Mouse (Mus musculus) fibroblast of lung, adult 2 months (primary cell): ENCODE data around the gene Srm.

Source experiments
- DNase-seq: peaks from one replicate; pipeline ENCODE4 v3.0.0-alpha.2; 2011; ENCODE audit warnings: low read depth

Srm gene

GRCm38 (mm10) chr4:148638302-148638701, 47.0 kb downstream of the Srm start:
- no peak for DNase-seq

- DNase-seq: no peak
Observed at GRCm38 (mm10) chr4:148639455-148639854, 48.2 kb downstream of the Srm start.

- DNase-seq: no peak
Observed at GRCm38 (mm10) chr4:148641121-148641520, 49.8 kb downstream of the Srm start.

GRCm38 (mm10) chr4:148643291-148644156, 52.2 kb downstream of the Srm start, which contains the start of gene Gm572:
Gene Gm572, plus strand, starts transcription at chr4:148643317.
- DNase-seq: no peak

- peak; percentile 3 for DNase-seq
Observed at GRCm38 (mm10) chr4:148644157-148644511, 52.8 kb downstream of the Srm start.
